Mouse (Mus musculus): ENCODE measurements around the gene Fam151a. TPM values are rescaled to one million over a fixed set of nuclear protein-coding genes. Genes with fewer than 3 reads are reported as not detected.
A peak's percentile ranks its signal among the peaks of the same experiment; 100 is the strongest.
"Not testable (repeated sequence)": the region's sequence is repeated elsewhere in the genome, so short reads cannot be mapped to it uniquely, and the experiment has no call there.

Fam151a gene
- polyA plus RNA-seq, 1 experiment from 2014 or later, result not detected

DNA sequence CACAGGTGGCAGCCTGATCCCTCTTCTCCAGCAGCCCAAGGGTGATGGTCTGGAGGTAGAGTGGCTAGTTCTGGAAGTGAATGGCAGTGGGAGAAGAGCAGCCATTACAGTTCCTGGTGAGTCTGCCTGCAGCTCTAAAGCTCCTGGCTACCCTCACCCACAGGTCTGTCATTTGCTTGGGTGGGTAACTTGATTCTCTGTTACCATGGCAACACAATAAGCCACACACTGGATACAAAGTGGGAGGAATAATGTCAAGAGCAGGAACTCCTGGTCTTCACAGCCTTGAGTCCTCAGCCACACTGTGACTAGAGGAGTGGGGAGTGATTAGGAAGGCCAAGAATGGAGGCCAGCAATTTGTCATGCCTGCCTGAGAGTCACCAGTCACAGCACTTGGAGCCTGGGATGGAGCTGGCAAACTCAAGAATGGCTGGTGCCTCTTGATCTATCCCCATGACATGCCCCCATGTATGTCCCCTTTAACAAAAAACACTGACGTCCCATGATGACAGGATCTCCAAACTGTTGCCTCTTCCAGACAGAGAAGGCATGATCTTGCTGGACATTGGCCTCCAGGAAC is 13.4 kb downstream of the Fam151a start:
- peaks cover 7% of the 10 kb centered on the region; the same call in 1 of the 2 replicates for H3K4me1 ChIP-seq (ENCODE audit: control insufficient read depth, insufficient read depth, low read length)
- H3K9me3 ChIP-seq (replicated peaks; ENCODE audit: control insufficient read depth, low read length), result no peaks in the 10 kb centered on the region
- no peaks in the 10 kb centered on the region for H3K36me3 ChIP-seq (ENCODE audit: control insufficient read depth, insufficient read depth, low read length)
- H3K9ac ChIP-seq (ENCODE audit: low read depth, low read length), result no peak overlapping the region
- H3K27ac ChIP-seq (ENCODE audit: low read depth, low read length), result no peak overlapping the region
- H3K4me3 ChIP-seq (ENCODE audit: low read depth, low read length), result no peak overlapping the region
- no peaks in the 10 kb centered on the region for H3K27me3 ChIP-seq (ENCODE audit: control insufficient read depth, insufficient read depth, low read length)
- 79% methylated on average over 1 of the region's 1 CpGs for WGBS (ENCODE audit: insufficient replicate concordance)
- H3K4me2 ChIP-seq, result no peak overlapping the region
- no peak for ATAC-seq (replicated peaks; ENCODE audit: insufficient number of reproducible peaks, low FRiP score, low TSS enrichment)

DNA sequence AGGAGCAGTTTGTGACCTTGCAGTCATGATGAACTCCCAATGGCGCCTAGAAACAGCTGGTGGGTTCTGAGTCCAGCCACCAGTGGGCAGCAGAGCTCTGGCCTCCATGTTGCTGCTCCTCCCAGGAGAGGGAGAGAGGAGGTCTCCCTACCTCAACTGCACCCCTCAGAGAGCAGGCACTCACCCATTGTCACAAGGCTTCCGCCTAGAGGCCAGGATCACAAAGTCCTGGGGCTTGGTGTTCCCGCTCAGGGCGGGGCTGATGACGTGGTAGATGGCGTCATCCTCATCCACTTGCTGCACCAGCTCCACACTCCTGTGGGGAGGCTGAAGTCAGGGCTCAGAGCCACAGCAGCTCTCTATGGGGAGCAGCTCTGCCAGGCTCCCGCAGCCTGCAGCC is 16.0 kb downstream of the Fam151a start:
- Histone ChIP-seq H3K27ac (ENCODE audit: low read depth, low read length) (no peak overlapping the region), H3K36me3 (ENCODE audit: control insufficient read depth, insufficient read depth, low read length) (no peaks in the 10 kb centered on the region), H3K9ac (ENCODE audit: low read depth, low read length) (0 out of 2 replicates have a peak overlapping the region, but pooled peaks have one; percentile 34), H3K4me3 (ENCODE audit: low read depth, low read length) (no peak overlapping the region), H3K4me1 (ENCODE audit: control insufficient read depth, insufficient read depth, low read length) (peaks cover 7% of the 10 kb centered on the region; the same call in 1 of the 2 replicates), H3K9me3 (replicated peaks; ENCODE audit: control insufficient read depth, low read length) (no peaks in the 10 kb centered on the region), H3K27me3 (ENCODE audit: control insufficient read depth, insufficient read depth, low read length) (no peaks in the 10 kb centered on the region), H3K4me2 (peak overlapping the region; percentile 50)
- ATAC-seq (replicated peaks; ENCODE audit: insufficient number of reproducible peaks, low FRiP score, low TSS enrichment), result peak; percentile 67
- WGBS (ENCODE audit: insufficient replicate concordance), result 2% methylated on average over 7 of the region's 7 CpGs

DNA sequence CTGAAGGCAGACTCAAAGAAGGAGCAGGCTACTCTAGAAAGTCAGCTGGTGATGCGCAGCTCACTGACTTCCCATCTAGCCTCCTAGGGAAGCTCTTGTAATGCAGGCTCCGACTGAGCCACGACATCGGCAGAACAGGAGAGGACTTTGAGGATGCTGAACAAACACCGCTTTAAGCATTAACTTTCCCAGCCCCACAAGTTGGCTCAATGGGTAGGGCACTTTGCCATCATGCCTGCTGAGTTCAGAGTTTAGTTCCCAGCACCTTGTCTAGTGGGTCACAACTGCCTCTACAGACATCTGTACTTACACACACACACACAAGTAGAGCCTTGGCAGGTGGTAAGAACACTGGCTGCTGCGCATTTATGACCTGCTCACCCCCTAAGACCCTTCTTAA is 18.0 kb downstream of the Fam151a start:
- H3K9me3 ChIP-seq (replicated peaks; ENCODE audit: control insufficient read depth, low read length), result no peaks in the 10 kb centered on the region
- H3K4me3 ChIP-seq (ENCODE audit: low read depth, low read length), result no peak overlapping the region
- H3K27ac ChIP-seq (ENCODE audit: low read depth, low read length), result no peak overlapping the region
- no peak overlapping the region for H3K9ac ChIP-seq (ENCODE audit: low read depth, low read length)
- no peaks in the 10 kb centered on the region for H3K27me3 ChIP-seq (ENCODE audit: control insufficient read depth, insufficient read depth, low read length)
- H3K4me1 ChIP-seq (ENCODE audit: control insufficient read depth, insufficient read depth, low read length), result peaks cover 7% of the 10 kb centered on the region; the same call in 1 of the 2 replicates
- no peak overlapping the region for H3K4me2 ChIP-seq
- H3K36me3 ChIP-seq (ENCODE audit: control insufficient read depth, insufficient read depth, low read length), result no peaks in the 10 kb centered on the region
- no peak for ATAC-seq (replicated peaks; ENCODE audit: insufficient number of reproducible peaks, low FRiP score, low TSS enrichment)
- WGBS (ENCODE audit: insufficient replicate concordance), result 92% methylated on average over 6 of the region's 6 CpGs

DNA sequence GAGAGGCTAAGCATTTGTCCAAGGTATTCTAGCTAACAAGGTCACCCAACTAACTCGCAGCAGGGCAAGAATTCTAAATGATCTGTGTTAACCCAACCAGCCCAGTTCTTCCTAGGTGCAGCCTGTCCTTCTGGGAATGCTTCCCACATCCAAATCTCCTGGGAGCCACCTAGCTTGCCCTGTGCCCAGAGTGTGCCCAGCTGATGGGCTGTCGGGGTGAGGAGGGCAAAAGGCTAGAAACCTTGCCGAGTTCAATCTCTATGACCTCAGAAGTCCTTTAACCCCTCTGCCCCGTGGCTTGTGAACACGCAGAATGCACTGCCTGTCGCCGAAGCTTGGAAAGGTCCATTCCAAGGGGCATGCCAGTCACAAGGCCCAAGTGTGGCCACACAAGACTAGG is 30.5 kb downstream of the Fam151a start:
- no peak overlapping the region for H3K4me3 ChIP-seq (ENCODE audit: low read depth, low read length)
- WGBS (ENCODE audit: insufficient replicate concordance), result 81% methylated on average over 7 of the region's 7 CpGs
- no peak for ATAC-seq (replicated peaks; ENCODE audit: insufficient number of reproducible peaks, low FRiP score, low TSS enrichment)

DNA sequence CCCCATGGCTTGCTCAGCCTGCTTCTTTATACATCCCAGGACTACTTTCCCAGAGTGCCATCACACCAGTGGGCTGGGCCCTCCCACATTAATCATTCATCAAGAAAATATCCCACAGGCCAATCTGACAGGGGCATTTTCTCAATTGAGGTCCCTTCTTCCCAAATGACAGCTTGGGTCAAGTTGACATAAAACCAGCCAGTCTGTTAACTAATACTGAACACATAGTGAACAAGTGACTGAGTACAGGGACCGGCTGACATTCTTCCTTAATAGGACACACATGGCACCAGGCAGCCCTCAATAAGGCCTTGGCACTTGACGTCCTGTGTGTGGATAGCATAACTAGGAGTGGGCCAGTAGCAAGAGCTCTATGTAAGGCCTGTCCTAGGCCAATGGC is 35.6 kb downstream of the Fam151a start:
- no peaks in the 10 kb centered on the region for H3K9me3 ChIP-seq (replicated peaks; ENCODE audit: control insufficient read depth, low read length)
- no peak for ATAC-seq (replicated peaks; ENCODE audit: insufficient number of reproducible peaks, low FRiP score, low TSS enrichment)
- no peak overlapping the region for H3K4me3 ChIP-seq (ENCODE audit: low read depth, low read length)
- no peaks in the 10 kb centered on the region for H3K27me3 ChIP-seq (ENCODE audit: control insufficient read depth, insufficient read depth, low read length)
- no peaks in the 10 kb centered on the region for H3K4me1 ChIP-seq (ENCODE audit: control insufficient read depth, insufficient read depth, low read length)
- WGBS (ENCODE audit: insufficient replicate concordance), result 70% methylated on average over 2 of the region's 2 CpGs
- H3K36me3 ChIP-seq (ENCODE audit: control insufficient read depth, insufficient read depth, low read length), result no peaks in the 10 kb centered on the region
- H3K4me2 ChIP-seq, result no peak overlapping the region
- no peak overlapping the region for H3K27ac ChIP-seq (ENCODE audit: low read depth, low read length)
- no peak overlapping the region for H3K9ac ChIP-seq (ENCODE audit: low read depth, low read length)

More for the DNA sequence above, 30.5 kb downstream of the Fam151a start:
- no peaks in the 10 kb centered on the region for H3K9me3 ChIP-seq (replicated peaks; ENCODE audit: control insufficient read depth, low read length)
- no peaks in the 10 kb centered on the region for H3K36me3 ChIP-seq (ENCODE audit: control insufficient read depth, insufficient read depth, low read length)
- no peaks in the 10 kb centered on the region for H3K4me1 ChIP-seq (ENCODE audit: control insufficient read depth, insufficient read depth, low read length)
- no peak overlapping the region for H3K4me2 ChIP-seq
- H3K27me3 ChIP-seq (ENCODE audit: control insufficient read depth, insufficient read depth, low read length), result no peaks in the 10 kb centered on the region
- H3K27ac ChIP-seq (ENCODE audit: low read depth, low read length), result no peak overlapping the region
- H3K9ac ChIP-seq (ENCODE audit: low read depth, low read length), result no peak overlapping the region

DNA sequence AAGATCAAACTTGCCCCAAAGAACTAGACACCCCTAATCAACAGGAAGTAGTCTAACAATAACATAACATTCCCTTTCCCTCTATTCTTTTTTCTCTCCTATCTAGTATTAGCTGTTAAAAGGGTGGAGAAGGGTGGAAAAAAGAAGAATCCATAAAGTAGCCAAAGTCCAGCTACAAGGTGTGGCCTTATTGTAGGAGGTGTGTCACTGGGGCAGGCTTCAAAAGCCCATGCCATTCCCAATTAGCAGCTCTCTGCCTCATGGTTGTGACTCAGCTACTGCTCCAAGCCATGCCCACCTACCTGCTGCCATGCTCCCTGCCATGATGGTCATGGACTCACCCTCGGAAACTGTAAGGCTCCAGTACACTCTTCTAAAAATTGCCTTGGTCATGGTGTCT is 38.9 kb downstream of the Fam151a start:
- WGBS (ENCODE audit: insufficient replicate concordance), result 90% methylated on average over 1 of the region's 1 CpGs
- H3K9ac ChIP-seq (ENCODE audit: low read depth, low read length), result no peak overlapping the region
- no peaks in the 10 kb centered on the region for H3K27me3 ChIP-seq (ENCODE audit: control insufficient read depth, insufficient read depth, low read length)
- H3K27ac ChIP-seq (ENCODE audit: low read depth, low read length), result no peak overlapping the region
- no peak overlapping the region for H3K4me3 ChIP-seq (ENCODE audit: low read depth, low read length)
- no peak for ATAC-seq (replicated peaks; ENCODE audit: insufficient number of reproducible peaks, low FRiP score, low TSS enrichment)
- no peak overlapping the region for H3K4me2 ChIP-seq
- H3K9me3 ChIP-seq (replicated peaks; ENCODE audit: control insufficient read depth, low read length), result no peaks in the 10 kb centered on the region
- no peaks in the 10 kb centered on the region for H3K4me1 ChIP-seq (ENCODE audit: control insufficient read depth, insufficient read depth, low read length)
- no peaks in the 10 kb centered on the region for H3K36me3 ChIP-seq (ENCODE audit: control insufficient read depth, insufficient read depth, low read length)

DNA sequence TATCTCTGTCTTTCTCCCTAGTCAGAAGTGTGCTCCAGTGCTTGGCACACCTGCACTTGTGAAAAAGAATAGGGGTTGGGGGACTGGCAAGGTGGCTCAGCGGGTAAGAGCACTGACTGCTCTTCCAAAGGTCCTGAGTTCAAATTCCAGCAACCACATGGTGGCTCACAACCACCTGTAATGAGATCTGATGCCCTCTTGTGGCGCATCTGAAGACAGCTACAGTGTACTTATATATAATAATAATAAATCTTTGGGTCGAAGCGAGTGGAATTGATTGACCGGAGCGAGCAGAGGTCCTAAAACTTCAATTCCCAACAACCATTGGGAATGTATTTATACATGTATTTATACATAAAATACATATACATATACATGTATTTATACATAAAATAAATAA is 42.1 kb downstream of the Fam151a start:
- 85% methylated on average over 6 of the region's 6 CpGs for WGBS (ENCODE audit: insufficient replicate concordance)
- not testable (repeated sequence) for H3K36me3 ChIP-seq (ENCODE audit: control insufficient read depth, insufficient read depth, low read length); H3K9ac ChIP-seq (ENCODE audit: low read depth, low read length); H3K9me3 ChIP-seq (replicated peaks; ENCODE audit: control insufficient read depth, low read length); ATAC-seq (replicated peaks; ENCODE audit: insufficient number of reproducible peaks, low FRiP score, low TSS enrichment); H3K4me2 ChIP-seq; H3K4me3 ChIP-seq (ENCODE audit: low read depth, low read length); H3K27ac ChIP-seq (ENCODE audit: low read depth, low read length); H3K27me3 ChIP-seq (ENCODE audit: control insufficient read depth, insufficient read depth, low read length)
- peaks cover 13% of the 10 kb centered on the region for H3K4me1 ChIP-seq (ENCODE audit: control insufficient read depth, insufficient read depth, low read length)

DNA sequence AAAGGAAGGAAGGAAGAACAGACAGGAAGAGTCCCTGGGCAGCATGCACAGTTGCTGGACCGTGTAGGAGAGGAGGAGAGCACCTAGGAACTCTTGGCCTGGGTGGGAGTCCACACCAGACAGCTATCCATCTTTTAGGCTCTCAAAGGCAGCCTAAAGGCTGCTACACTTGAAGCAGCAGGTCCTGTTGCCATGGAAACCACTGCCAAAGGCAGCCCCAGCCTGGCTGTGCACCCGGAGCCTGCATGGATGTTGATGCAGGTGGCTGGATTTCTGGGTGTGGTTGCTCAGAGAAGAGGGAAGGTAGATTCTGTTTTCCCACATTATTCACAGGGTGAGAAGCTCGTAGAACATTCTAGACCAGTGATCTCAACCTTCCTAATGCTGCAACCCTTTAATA is 43.3 kb downstream of the Fam151a start:
- H3K4me3 ChIP-seq (ENCODE audit: low read depth, low read length), result no peak overlapping the region
- no peaks in the 10 kb centered on the region for H3K9me3 ChIP-seq (replicated peaks; ENCODE audit: control insufficient read depth, low read length)
- H3K27me3 ChIP-seq (ENCODE audit: control insufficient read depth, insufficient read depth, low read length), result no peaks in the 10 kb centered on the region
- no peak for ATAC-seq (replicated peaks; ENCODE audit: insufficient number of reproducible peaks, low FRiP score, low TSS enrichment)
- no peak overlapping the region for H3K27ac ChIP-seq (ENCODE audit: low read depth, low read length)
- 56% methylated on average over 3 of the region's 3 CpGs for WGBS (ENCODE audit: insufficient replicate concordance)
- no peak overlapping the region for H3K9ac ChIP-seq (ENCODE audit: low read depth, low read length)
- no peak overlapping the region for H3K4me2 ChIP-seq
- H3K36me3 ChIP-seq (ENCODE audit: control insufficient read depth, insufficient read depth, low read length), result no peaks in the 10 kb centered on the region
- peaks cover 13% of the 10 kb centered on the region for H3K4me1 ChIP-seq (ENCODE audit: control insufficient read depth, insufficient read depth, low read length)

DNA sequence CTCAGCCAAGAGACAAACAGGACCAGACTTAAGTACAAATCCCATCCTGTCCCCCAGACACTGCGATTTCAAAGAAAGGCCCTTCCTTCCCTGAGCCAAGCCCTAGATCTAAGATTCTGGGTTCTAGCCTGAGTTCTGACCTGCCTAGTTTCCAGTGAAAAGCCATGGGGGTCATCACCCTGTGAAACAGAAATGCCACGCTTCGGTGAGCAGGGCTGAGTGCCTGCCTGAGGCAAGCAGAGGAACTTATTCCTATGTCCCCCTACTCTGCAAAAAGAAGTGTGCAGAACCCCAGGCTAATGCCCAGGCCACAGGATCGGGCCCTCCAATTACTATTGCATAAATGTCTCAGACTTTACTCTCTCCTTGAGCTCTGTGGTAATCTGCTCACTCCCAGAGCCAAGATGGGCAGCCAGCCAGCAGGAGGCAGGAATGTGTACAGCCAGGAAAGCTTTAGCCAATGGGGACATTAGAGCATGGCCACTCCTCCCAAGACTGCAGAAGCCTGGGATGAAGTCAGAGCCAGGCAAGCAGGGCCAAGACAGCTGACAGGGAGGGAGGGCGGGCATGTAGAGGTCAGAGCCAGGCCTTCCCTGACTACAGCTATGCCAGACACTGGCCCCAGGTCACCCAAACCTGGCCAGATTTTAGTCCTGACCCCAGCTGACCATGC is 44.6 kb downstream of the Fam151a start:
- ATAC-seq (replicated peaks; ENCODE audit: insufficient number of reproducible peaks, low FRiP score, low TSS enrichment), result peak; percentile 84
- 53% methylated on average over 5 of the region's 5 CpGs for WGBS (ENCODE audit: insufficient replicate concordance)

More for the DNA sequence above, 44.6 kb downstream of the Fam151a start:
- H3K4me3 ChIP-seq (ENCODE audit: low read depth, low read length), result no peak overlapping the region
- H3K4me2 ChIP-seq, result peak overlapping the region; percentile 4; the same call in 1 of the 2 replicates
- H3K4me1 ChIP-seq (ENCODE audit: control insufficient read depth, insufficient read depth, low read length), result peaks cover 18% of the 10 kb centered on the region
- no peak overlapping the region for H3K9ac ChIP-seq (ENCODE audit: low read depth, low read length)
- no peaks in the 10 kb centered on the region for H3K9me3 ChIP-seq (replicated peaks; ENCODE audit: control insufficient read depth, low read length)
- peak overlapping the region; percentile 73 for H3K27ac ChIP-seq (ENCODE audit: low read depth, low read length)
- no peaks in the 10 kb centered on the region for H3K36me3 ChIP-seq (ENCODE audit: control insufficient read depth, insufficient read depth, low read length)
- no peaks in the 10 kb centered on the region for H3K27me3 ChIP-seq (ENCODE audit: control insufficient read depth, insufficient read depth, low read length)
